Mouse (Mus musculus) heart, adult 18-20 months (tissue): Measurements from ENCODE around the gene Ing1. TPM values are rescaled to one million over a fixed set of nuclear protein-coding genes. Genes with fewer than 3 reads are reported as not detected.

Experiments
- DNase-seq, 2 experiments: peaks; one replicate each; pipeline ENCODE4 v3.0.0; 2021 to 2022; ENCODE audit warnings: mixed read lengths in 1 of 2
- long read RNA-seq, 2 experiments: library from polyadenylated mRNA; stranded (forward); transcript quantifications; one replicate each; pipeline ENCODE4 v2.0.0; 2021
- total RNA-seq, 2 experiments: library from RNA; stranded (reverse); gene quantifications; 2 replicates each; pipeline ENCODE4 v1.2.3; 2021

Gene Ing1
- total RNA-seq: 10 to 100 TPM; 16.2 to 18.3 TPM
- long read RNA-seq, experiment 1, transcript Ing1-201 (2 exons, 2,814 nt): major isoform, 9 of 15 reads
- long read RNA-seq, experiment 1, partial matches to known transcripts: 0 of 15 reads
- long read RNA-seq, experiment 1, other reads (novel, unspliced or antisense): 2 of 15 reads
- long read RNA-seq, experiment 2, transcript Ing1-201 (2 exons, 2,814 nt): major isoform, 5 of 11 reads
- long read RNA-seq, experiment 2, partial matches to known transcripts: 0 of 11 reads
- long read RNA-seq, experiment 2, other reads (novel, unspliced or antisense): 1 of 11 reads

DNA sequence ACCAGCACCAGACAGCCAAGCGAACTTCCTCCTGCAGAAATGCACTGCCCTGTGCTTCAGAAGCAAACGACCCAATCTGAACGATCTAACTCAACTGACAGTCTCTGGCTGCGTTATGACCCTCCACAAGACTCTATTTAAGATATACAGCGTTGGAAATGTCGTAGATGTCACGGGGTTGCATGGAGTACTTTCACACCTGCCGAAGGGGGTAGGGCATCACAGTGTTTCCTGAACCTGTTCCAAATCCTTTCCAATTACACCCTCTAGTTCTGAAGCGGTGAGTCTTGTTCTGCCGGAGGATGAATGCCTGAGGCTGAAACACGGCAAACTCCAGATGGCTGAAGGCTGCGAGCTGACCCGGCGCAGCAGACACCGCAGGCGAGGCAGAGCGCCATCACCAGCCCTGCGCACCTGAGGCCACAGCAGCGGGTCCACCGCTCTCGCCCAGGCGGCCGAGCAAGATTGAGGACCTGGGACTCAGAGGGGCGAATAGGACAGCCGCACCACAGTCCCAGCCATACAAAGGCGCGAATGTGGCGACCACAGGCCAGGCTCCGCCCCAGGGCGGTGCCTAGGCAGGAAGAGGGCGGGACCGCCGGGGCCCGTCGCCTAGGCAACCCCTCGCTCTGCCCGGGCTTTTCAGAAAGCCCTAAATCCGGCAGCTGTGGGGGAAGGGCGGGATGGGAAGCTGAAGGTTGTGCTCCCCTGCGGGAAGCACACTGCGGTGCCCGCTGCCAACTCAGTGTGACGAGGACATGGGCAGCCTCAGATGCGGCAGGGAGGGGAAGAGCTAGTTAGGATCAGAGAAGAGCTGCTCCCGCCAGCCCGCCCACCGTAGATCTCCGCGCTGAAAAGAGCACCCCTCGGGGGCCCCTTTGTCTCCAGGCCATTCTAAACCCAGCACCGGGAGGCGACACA lies at the start of gene Ing1:
Gene Ing1 (plus strand): TSS at position 773 of the 921 bp plus-strand sequence.
- peak; percentile 94 to 96 for DNase-seq

DNA sequence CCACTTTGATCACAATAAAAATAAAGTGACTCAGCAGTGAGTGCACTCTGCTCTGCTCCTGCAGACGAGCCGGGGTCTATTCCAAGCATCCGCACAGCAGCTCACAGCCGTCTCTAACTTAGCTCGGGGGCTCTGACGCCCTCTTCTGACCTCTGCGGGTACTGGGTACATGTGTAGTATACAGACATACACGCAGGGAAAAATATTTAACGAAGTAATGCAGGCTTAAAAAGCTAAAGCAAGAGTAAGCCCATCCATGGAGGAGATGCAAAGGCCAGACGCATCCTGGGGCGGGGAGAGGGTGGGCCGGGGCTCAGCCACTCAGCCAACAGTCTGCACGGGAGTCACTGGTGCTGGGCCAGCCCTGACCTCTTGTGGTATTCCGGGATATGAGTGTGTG lies 49.3 kb upstream of the Ing1 start:
- no peak for DNase-seq

DNA sequence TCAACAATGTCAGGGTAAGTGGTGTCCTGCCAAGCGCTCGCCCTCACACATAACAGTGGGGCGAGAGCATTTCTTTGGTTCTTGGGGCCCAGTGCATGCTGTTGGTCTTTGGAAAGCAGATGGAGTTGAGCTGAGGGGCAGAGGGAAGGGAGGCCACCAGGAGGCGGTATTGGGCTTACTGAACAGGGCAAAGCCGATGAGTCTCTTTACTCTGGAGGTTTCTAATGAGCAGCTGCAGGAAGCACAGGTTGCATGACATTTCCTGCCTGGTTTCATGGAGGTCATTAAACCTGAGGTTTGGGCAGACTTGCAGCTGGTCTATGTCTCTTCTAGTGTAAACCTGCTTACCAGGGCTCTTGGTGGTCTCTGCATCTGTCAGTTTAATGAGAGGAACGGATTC lies 48.6 kb upstream of the Ing1 start:
- DNase-seq: peak in 1 of 2 experiments; percentile 66

DNA sequence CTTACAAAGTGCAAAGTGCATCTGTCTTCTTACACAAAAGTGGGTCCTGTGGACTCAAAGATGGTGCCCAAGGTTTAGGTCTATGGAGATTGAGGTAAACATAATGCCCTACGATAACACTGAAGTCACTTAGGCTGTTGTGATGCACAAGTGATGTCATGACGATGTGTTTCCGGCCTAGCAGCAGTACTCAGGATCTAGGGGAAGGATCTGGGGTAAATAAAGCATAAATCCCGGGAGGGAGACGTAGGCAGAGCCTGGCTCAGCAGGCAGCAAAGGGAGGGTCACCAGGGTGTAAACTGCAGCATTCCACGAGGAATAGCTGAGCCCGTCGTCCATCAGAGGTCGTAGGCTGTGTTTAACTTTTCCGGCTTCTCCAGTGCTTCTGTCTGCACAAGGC lies 46.5 kb upstream of the Ing1 start:
- DNase-seq: no peak

DNA sequence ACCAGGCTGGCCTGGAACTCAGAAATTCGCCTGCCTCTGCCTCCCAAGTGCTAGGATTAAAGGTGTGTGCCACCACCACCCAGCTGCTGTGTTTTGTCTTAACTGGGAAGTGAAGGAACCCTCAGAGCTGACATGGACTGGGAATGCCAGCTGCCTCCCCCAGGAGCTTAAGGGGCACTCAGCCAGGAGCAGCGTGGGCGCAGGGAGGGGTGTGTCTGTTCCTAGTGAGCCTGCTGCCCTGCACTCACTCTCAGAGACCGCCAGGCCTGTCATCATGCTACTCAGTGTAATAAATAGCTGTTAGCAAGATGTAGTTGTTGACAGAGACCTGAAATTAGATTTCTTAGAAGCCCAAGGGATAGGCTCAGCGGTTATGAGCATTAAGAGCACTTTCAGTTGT lies 44.4 kb upstream of the Ing1 start:
- no peak for DNase-seq

DNA sequence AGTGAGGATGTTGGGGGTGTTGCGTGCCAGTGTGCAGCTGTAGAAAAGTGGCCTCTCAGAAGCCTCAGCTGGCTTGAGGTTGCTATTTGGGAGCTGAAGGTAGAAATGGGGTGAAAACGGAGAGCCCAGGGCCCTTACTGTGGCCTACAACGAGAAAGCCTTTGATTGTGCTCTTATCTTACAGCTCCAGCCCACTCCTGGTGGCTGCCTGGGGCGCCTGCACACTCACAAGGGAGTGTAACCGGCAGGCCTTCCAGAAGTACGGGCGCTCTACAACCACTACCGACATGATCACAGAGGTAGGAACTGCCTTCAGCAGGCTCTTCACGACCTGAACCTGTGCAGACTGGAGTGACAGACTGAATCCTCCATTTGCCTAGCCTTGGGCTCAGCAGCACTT lies 42.7 kb upstream of the Ing1 start:
- DNase-seq: no peak

DNA sequence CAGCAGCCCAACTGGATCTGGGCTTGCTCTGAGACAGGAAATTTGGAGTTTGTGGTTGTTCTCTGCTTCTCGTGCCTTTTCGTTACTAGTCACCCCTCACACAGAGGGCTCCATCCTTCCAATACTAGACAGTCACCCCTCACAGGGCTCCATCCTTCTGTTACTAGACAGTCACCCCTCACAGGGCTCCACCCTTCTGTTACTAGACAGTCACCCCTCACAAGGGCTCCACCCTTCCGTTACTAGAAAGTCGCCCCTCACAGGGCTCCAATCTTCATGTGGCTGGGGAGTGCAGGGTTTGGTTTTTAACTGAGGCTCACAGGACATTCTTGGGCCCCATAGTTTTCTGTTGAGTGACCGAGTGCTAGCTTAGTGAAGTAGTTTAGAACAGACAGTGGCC lies 42.1 kb upstream of the Ing1 start:
- no peak for DNase-seq

DNA sequence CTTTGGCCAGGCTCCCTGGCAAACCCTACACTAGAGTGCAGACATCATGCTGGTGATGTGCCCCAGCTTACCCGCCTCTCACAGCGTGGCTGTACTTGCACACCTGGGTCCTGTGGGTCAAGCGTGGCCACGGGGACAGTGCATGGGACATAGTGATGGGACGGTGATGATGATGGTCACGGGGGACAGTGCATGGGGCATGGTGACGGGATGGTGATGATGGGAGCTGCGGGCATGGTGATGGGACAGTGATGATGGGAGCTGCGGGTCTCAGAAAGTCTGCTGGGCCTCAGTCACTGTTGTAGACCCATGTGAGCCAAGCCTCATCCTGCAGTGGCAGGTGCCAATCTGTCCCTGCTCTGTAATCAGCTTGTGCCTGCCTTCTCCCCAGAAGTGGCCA lies 39.1 kb upstream of the Ing1 start:
- DNase-seq: no peak

DNA sequence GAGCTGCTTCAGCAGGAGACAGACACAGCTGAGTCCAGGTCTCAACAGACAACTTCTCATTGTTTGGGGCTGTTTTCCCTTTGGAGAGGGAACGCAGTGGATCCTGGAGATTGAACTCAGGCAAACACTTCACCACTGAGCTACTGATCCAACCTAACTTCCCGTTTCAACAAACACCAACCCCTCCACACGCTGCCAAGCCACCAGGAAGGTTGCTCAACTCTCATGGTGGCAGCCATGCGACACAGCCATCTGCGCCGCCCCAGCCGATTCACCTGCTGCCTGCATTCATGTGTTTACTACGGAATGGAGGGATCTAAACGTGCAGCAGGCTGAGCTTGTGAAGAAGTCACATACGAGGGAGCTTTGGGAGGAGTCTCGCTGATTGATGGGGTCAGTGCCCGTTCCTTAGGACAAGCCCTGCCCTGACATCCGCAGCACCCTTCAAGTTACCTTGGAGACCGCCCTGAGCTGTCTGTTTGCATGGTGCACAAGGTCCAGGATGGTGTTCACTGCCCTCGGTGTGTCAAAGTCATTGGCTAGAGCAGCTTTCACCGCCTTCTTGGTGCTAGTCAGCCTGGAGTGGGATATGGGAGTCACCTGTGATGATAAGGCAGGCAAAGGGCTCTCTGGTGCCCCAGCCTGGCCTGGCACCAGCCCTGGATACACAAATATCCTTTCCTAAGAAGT lies 37.9 kb upstream of the Ing1 start:
- no peak for DNase-seq

DNA sequence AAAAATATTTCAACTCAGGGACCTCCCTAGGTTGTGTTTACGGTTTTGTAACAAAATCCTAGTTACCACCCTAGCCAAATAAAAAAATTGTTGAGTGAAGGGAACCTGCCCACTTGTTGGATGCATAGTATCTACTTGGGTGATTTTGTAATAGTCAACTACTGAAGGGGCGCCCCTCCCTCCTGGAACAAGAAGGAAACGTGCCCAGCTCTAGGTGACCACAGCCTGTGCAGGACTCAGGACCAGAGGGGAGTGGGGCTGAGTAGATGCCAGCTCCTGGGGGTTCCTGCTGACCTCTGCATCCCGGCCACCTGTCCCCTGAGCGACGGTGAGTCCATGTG lies 37.3 kb upstream of the Ing1 start:
- no peak for DNase-seq

DNA sequence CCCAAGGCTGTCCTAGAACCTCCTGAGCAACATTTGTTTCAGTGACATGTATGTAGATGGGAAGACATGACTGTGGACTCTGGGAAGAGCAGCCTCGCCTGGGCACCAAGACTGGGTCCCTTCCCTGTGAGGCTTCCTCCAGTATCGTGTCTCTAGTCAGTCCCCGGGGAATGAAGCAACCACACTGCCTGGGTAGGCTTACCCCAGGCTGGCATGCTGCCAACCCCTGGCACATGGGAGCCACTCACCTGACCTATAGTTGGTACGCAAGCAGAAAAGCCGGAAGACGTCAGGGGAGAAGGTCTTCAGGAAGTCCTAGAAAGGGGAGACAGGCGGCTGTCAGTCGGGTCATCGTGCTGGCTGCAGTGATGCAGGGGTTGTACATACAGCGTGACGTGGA lies 36.7 kb upstream of the Ing1 start:
- DNase-seq: no peak

DNA sequence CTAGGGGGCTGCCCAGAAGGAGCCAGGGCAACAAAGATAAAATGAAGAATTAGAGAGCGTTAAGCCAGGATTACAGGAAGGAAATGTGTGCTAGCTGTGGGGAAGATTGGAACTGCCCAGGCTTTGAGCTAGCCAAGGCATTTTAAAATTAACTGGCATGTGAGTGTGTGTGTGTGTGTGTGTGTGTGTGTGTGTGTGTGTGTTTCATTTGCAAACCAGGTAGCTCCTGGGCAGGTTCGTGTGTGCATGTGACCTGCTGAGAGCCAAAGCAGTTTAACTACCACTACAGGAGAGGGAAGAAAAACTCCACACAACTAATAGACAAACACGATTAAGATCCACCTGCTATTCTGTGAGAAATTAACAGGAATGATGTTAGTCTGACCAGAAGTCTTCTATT lies 32.0 kb upstream of the Ing1 start:
- no peak for DNase-seq

DNA sequence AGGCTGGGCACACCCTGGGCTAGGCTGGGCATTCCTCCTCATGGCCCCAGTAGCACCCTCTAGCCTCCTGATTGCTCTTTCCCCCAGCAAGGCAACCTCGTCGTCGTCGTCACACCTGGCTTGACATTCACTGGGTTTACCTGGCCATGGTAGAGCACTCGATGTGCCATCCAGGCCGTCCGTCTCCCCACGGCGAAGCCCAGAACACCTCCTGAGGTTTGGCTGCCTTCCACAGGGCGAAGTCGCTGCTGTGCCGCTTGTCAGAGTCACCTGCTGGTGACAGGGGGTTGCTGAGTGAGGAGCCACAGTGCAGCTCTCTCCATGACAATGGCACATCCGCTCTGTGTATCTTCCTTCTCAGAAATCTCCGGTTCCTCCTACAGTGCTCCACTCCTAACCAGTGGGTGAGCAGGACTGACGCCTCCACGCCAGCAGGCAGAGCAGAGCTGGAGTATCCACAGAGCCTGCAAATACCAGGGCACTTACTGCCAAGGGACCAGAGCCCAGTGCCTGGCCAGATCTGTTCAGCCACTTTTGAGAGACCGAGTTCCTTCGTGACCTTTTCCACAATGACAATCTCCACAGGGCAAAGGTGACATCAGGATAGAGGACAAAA lies 25.1 kb upstream of the Ing1 start:
- peak in 1 of 2 experiments; percentile 20 for DNase-seq

DNA sequence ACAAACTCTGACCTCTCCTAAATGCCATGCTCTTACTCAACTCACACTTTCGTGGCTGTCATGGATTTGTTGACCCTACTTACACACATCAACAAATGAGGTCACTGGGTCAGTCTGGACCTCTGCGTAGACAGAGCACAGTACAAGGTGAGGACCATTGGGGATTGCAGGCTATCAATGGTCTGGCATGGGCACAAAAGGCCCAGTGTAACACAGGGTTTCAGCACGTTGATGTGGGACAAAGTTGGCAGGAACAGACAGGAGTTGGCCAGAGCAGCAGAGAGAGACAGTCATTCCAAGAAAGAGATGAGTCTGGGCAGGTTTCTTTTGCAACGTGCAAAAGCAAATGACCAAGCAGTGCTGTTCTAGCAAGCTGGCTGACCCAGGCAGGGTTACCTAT lies 24.5 kb upstream of the Ing1 start:
- DNase-seq: no peak

DNA sequence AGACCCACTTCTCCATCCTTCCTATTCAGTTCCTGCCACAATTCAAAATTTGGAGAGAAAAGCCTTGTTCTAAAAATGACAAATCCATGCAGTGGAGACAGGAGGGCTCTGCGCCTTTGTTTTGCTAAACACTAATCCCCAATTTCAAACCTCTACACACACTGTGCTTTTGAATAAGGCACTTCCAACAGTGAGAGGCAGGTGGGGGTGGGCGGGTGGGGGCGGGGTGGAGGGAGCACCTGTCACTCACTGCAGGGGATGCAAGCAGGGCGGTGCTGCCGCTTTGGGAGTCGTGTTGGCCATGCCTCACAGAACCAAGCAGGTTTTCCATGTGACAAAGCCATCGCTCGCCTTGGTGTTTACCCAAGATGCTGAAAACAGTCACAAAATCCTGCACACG lies 20.9 kb upstream of the Ing1 start:
- no peak for DNase-seq

DNA sequence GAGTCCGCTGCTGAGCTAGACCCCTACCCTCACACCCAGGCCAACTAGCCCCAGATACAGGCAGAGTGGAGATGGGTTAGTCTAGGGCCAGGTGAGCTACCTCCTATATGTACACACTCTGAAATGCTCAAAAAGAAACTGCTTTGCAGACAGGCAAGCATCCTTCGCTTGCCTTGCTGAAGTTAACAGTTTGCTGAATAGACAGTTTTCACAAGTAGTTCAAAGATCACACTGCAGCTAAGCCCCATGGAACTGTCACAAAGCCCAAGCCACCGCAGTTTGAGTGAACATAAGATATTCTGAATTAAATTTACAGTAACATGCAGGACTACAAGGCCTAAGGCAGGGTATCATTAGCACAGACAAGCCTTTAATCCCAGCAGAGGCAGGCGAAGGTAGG lies 16.3 kb upstream of the Ing1 start:
- no peak for DNase-seq

DNA sequence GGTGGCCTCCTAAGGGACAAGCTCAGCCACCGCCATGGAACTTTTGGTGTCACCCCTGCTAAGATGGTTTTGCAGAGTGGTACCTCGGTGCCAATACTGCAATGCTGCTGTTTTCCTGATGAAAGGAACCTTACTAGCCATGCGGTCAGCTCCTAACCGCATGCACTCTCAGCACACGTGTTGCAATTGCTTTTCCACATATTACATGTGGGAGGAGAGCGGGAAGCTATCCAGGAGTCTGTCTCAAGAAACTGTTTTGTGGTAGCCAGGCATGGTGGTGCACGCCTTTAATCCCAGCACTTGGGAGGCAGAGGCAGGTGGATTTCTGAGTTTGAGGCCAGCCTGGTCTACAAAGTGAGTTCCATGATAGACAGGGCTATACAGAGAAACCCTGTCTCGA lies 15.2 kb upstream of the Ing1 start:
- no peak for DNase-seq

DNA sequence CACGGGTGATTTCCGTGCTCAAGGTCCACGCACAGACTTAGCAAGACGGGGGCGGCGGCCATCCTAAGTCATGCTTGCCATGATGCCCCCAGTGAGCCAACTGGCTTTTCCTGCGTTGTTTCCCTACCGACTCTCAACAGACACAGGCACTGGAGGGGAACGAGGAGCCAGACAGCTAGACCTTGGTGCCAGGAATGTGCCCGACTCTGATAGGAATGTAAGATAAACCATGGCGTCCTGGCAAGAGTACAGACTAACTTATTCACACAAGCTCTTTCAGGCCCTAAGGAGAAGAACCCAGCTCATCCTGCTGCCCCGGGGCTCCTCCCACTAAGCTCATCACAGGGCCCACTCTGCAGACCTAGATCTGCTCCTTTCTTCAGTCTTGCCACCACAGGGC lies 13.3 kb upstream of the Ing1 start:
- DNase-seq: no peak

DNA sequence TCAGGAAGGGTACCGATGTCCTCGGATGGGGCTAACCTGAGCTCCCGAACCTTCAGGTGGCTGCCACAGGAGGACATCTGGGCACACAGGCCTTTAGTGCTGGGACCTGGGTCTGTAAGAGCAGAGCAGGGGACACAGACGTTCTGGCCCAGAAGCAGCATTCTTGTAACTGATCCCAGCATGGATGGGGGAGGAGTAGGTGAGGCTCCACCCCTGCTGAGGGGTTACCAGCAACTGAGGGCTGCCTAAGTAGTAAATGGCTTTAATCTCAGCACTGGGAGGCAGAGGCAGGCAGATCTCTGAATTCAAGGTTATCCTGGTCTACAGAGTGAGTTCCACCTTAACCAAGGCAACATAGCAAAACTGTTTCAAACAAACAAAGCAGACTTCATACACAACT lies 12.5 kb upstream of the Ing1 start:
- DNase-seq: no peak

DNA sequence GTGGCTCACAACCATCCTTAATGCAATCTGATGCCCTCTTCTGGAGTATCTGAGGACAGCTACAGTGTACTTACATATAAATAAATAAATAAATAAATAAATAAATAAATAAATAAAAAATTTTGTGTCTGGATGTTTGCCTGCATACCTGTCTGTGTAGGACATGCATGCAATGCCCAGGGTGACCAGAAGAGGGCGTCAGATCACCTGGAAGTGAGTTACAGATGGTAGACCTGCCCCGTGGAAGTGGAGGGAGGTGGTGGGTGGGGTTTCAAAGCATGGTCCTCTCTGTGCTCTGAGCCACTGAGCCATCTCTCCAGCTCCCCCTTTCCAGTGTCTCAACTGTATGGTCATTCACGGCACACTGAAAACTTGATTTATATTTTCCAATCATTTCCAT lies 11.0 kb upstream of the Ing1 start:
- DNase-seq: peak; percentile 47 to 74

DNA sequence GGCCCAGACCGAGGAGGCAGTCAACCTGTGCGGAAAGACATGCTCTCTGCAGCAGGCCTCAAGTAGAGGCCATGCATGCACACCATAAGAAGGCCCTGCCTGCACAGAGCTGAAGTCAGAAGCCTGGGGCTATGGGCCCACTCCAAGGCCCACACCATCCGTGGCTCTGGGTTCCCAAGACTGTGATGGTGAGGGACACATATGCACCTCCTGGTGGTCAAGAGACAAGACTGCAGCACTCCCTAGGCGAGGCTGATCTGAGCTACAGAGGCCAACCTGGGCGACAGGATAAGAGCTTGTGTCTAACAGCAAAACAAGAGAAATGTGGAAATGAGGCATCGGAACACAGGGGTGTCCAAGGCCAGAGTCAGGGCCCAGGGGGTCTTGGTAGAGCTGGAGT lies 8.3 kb upstream of the Ing1 start:
- no peak for DNase-seq

DNA sequence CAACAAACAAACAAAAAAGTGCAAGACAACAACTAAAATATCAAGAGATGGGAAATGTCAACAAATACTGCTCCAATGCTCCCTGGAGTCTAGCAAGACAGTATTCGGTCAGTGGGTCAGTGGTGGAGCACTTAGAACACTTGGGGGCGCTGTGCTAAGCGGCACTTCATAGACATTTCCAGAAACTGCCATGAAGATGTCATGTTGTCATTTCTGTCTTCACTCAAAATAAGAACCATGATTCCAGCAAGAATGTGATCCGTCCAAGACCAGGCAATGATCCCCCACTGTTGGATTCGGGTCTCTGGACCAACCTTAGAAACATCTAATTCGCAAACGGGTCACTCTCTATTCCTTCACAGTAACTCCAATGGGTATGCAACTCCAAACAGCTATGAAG lies 5.7 kb upstream of the Ing1 start:
- DNase-seq: peak; percentile 48 to 57
